Mouse (Mus musculus) G1E (cell line): ENCODE results near the gene Klk8. TPM values are rescaled to one million over a fixed set of nuclear protein-coding genes. Genes with fewer than 3 reads are reported as not detected.

Experiments used
- ATAC-seq: 2 replicates; pipeline ENCODE4 v1.8.0; 2016; ENCODE audit warnings: mild to moderate bottlenecking; ENCODE audit not compliant: insufficient number of reproducible peaks, poor library complexity, low FRiP score, severe bottlenecking; ENCODE audit errors: extremely low read depth
- DNase-seq: peaks from one replicate; pipeline ENCODE4 v3.0.0; 2012; ENCODE audit warnings: low spot score
- H3K27me3 ChIP-seq: 2 replicates; pipeline ENCODE4 v1.6.1; 2012; ENCODE audit warnings: mild to moderate bottlenecking, low read length, inconsistent platforms; ENCODE audit not compliant: insufficient read depth
- H3K36me3 ChIP-seq: replicated peaks from 2 replicates; pipeline ENCODE3; 2012; ENCODE audit warnings: mild to moderate bottlenecking, inconsistent platforms
- H3K4me1 ChIP-seq: 2 replicates; pipeline ENCODE4 v1.6.1; 2012; ENCODE audit warnings: low read depth, low read length, inconsistent platforms, mixed read lengths; ENCODE audit not compliant: insufficient read depth
- H3K4me3 ChIP-seq: 2 replicates; pipeline ENCODE4 v1.5.1; 2012; ENCODE audit warnings: low read depth, mild to moderate bottlenecking, inconsistent platforms, low read length, moderate library complexity, mixed read lengths
- H3K9me3 ChIP-seq: replicated peaks from 2 replicates; pipeline ENCODE4 v1.6.1; 2012; ENCODE audit warnings: inconsistent platforms
- CTCF ChIP-seq: IDR thresholded peaks from 2 replicates; pipeline ENCODE4 v1.5.1; 2012; ENCODE audit warnings: low read depth, low read length, inconsistent platforms, mixed read lengths
- GATA1 ChIP-seq: IDR thresholded peaks from 2 replicates; pipeline ENCODE4 v1.6.1; 2012; ENCODE audit warnings: borderline replicate concordance, low read length, inconsistent platforms, mixed read lengths
- GATA2 ChIP-seq: IDR thresholded peaks from 2 replicates; pipeline ENCODE4 v1.6.1; 2012; ENCODE audit warnings: low read depth, low read length, inconsistent platforms, borderline replicate concordance
- POLR2AphosphoS5 ChIP-seq: IDR thresholded peaks from 2 replicates; pipeline ENCODE4 v1.6.1; 2012; ENCODE audit warnings: low read depth, low read length, inconsistent platforms; ENCODE audit not compliant: insufficient replicate concordance
- TAL1 ChIP-seq: conservative IDR thresholded peaks from 2 replicates; pipeline ENCODE4 v1.6.1; 2012; ENCODE audit warnings: low read depth, low read length, inconsistent platforms, mixed read lengths
- polyA plus RNA-seq: library from polyadenylated mRNA; stranded (reverse); fragments of >175 nt; gene quantifications from 2 replicates; pipeline ENCODE4 v1.2.3, GENCODE M21; 2012
- total RNA-seq, 2 experiments: library from RNA; stranded (forward) in 1 of 2; stranded (reverse) in 1 of 2; fragments of 200-1000 nt in 1 of 2; fragments of >200 nt in 1 of 2; fragmentation: Nextera tagmentation in 1 of 2; gene quantifications; 2 replicates each; pipeline ENCODE4 v1.2.3; 2014 to 2017

Gene Klk8
- total and polyA plus RNA-seq, 3 experiments, result not detected

DNA sequence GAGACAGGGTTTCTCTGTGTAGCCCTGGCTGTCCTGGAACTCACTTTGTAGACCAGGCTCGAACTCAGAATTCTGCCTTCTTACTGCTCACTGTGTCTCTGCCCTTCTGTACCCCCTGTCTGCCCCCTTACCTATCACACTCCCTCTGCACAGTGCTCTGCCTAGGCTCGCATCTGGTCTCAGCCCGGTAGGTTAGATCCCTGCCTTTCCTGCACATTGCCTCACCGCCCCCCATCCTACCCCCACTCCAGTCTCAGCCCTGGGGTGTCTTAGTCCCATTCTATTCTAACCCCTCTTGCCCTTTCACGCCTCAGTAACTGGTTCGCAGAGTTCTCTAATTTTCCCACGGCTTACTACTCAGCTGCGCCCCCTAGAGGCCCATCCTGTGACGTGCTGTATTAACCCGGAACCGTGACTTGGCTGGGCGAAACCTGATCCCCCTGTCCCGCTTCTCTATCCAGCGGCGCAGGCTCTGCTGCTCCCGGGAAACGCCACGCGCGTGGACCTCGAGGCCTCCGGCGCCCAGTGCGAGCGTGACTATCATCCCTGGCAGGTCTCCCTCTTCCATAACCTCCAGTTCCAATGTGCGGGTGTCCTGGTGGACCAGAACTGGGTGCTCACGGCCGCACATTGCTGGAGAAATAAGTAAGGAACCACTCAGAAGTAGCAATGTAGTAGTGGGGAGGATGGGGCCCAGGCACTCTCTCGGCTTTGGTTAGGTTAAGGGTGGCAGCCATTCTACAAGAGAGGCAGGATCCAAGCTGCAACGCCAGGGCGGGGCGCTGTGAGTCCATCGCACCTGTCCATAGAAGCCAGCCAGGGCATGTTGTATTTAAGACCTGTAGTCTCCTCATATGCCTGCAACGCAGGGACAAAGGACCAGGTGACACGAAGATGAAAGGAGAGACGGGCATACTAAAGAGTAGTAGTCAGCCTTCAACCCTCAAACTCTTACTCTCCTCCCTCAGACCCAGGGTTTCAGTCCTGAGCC is 14.8 kb upstream of the Klk8 start:
- TF ChIP-seq GATA2 (no peak), TAL1 (no peak), GATA1 (no peak), CTCF (0 out of 2 replicates have a peak, but pooled peaks have one; percentile 18), POLR2AphosphoS5 (no peak)
- no peaks in the 10 kb centered on the region for H3K36me3 ChIP-seq
- ATAC-seq (no peak), DNase-seq (no peak)
- H3K4me1 ChIP-seq, result 0 out of 2 replicates have a peak, but pooled peaks cover 2% of the 10 kb centered on the region
- peaks cover 10% of the 10 kb centered on the region for H3K9me3 ChIP-seq
- H3K27me3 ChIP-seq, result no peaks in the 10 kb centered on the region; the same call in 1 of the 2 replicates
- H3K4me3 ChIP-seq, result no peak overlapping the region

DNA sequence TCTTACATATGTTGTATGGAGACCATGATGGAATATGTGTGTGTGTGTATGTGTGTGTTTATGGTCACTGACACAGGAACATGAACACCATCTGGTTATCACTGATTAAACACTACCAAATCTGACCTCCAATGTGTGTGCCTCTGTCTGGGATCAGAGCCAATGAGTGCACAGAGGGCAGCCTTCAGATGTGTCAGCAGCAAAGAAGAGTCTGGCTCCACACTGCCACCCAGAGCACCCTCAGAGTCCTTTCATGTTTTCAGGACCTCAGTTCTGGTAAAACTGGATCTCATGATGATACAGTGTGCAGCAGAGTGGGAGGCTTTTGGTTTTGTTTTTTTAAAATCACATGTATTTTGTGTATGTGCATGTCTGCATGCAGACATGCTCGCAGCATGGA is 12.1 kb upstream of the Klk8 start:
- Histone ChIP-seq H3K4me3 (no peak overlapping the region), H3K4me1 (0 out of 2 replicates have a peak, but pooled peaks cover 2% of the 10 kb centered on the region), H3K9me3 (peaks cover 10% of the 10 kb centered on the region), H3K27me3 (no peaks in the 10 kb centered on the region; the same call in 1 of the 2 replicates), H3K36me3 (no peaks in the 10 kb centered on the region)
- ATAC-seq, result no peak
- no peak for TF ChIP-seq GATA1
- TF ChIP-seq GATA2, result no peak
- TF ChIP-seq CTCF, result no peak
- TF ChIP-seq TAL1, result no peak
- no peak for TF ChIP-seq POLR2AphosphoS5
- no peak for DNase-seq

DNA sequence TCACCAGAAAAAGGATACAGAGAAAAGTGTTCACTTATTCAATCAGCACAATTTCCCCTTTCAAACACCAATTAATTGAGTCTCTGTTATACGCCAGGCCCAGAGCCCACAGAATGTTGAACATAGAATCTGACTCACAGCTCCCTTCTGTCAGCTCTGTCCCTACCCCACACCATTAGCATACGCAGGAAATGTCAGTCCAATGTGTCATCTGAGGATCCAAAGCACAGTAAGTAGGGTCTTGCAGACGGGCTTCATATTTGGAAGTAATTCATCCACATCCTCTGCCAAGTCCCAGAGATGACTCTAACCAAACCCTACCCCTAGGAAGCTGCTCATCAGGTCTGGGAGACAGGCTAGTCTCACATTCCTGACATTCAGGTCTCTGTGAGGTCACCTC is 9.3 kb upstream of the Klk8 start:
- no peak overlapping the region for H3K4me3 ChIP-seq
- TF ChIP-seq POLR2AphosphoS5, result no peak
- no peak for TF ChIP-seq GATA1
- TF ChIP-seq CTCF, result no peak
- TF ChIP-seq TAL1, result no peak
- no peak for TF ChIP-seq GATA2
- no peaks in the 10 kb centered on the region for H3K36me3 ChIP-seq
- H3K4me1 ChIP-seq, result no peaks in the 10 kb centered on the region
- no peaks in the 10 kb centered on the region for H3K27me3 ChIP-seq
- ATAC-seq (no peak), DNase-seq (no peak)
- peaks cover 3% of the 10 kb centered on the region for H3K9me3 ChIP-seq

DNA sequence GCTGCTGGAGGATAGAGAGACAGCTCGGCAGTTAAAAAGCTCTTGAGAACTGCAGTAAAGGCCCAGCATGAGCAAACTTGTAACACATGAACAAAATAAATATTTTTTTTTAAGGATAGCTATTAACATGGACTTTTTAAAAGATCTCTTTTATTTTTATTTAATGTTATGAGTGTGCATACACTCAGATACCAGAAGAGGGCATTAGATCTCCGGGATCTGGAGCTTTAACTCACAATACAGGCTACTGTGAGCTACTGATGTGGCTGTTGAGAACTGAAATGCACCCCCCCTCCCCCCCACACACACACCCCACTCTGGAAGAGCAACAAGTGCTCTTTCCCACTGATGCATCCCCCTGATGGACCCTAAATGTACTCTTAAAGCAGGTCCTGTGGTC is 8.1 kb upstream of the Klk8 start:
- DNase-seq (no peak), ATAC-seq (no peak)
- Histone ChIP-seq H3K27me3 (no peaks in the 10 kb centered on the region), H3K4me3 (no peak overlapping the region), H3K36me3 (no peaks in the 10 kb centered on the region), H3K4me1 (no peaks in the 10 kb centered on the region), H3K9me3 (no peaks in the 10 kb centered on the region)
- TF ChIP-seq GATA1, result no peak
- no peak for TF ChIP-seq TAL1
- TF ChIP-seq GATA2, result no peak
- TF ChIP-seq POLR2AphosphoS5, result no peak
- TF ChIP-seq CTCF, result no peak

DNA sequence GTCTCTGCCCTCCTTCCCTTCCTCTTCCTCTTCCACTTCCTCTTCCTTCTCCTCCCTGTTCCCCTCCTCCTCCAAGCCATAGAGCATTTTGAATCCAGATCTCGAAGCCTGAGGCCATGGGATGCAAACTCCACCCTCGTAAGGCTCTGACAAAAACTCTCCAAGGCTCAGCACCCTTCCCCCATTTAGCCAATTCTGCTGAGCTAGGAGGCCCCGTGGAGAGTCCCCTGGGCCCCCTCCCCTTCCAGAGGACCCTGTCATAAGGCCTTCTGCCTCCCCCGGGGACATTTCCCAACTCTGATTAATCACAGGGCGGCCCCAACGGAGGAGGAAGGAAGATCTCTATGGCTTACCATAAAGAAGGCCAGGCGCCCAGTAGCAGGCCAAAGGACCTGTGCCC is 5.8 kb upstream of the Klk8 start, which contains the start of gene Klk9:
Gene Klk9, plus strand, starts transcription at position 301 of the 400 bp plus-strand sequence.
- DNase-seq (no peak), ATAC-seq (no peak)
- TF ChIP-seq POLR2AphosphoS5 (no peak), GATA1 (no peak)
- Histone ChIP-seq H3K27me3 (no peaks in the 10 kb centered on the region), H3K4me3 (no peak within 1 kb of the TSS), H3K36me3 (no peaks in the 10 kb centered on the region), H3K9me3 (no peaks in the 10 kb centered on the region), H3K4me1 (no peaks in the 10 kb centered on the region)

DNA sequence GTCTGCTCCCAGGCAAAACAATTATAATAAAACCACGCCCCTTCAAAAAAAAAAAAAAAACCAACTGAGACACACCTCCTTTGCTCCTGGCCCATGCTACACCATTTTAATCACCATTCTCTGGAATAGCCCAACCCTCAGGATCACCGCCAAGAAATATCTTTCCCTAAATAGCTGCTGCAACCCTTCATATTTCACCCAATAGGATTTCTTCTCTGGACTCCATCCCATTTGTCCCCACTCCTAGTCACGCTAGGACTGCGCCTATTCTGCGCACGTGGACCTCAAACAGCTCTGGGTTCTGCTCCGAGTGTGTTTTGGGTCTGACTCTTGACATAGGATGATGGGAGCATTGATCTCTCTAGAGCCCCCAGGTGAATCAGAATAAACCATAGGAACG is 1.0 kb upstream of the Klk8 start:
- ATAC-seq (no peak), DNase-seq (no peak)
- no peak overlapping the region for H3K4me3 ChIP-seq
- H3K36me3 ChIP-seq, result no peaks in the 10 kb centered on the region
- no peak for TF ChIP-seq POLR2AphosphoS5
- H3K4me1 ChIP-seq, result no peaks in the 10 kb centered on the region
- no peaks in the 10 kb centered on the region for H3K27me3 ChIP-seq
- no peaks in the 10 kb centered on the region for H3K9me3 ChIP-seq
